Mouse (Mus musculus) liver, adult 2 months (tissue): Measurements from ENCODE around the gene Sh3pxd2a. TPM values are rescaled to one million over a fixed set of nuclear protein-coding genes. Genes with fewer than 3 reads are reported as not detected.

Experiments used
- DNase-seq: peaks from one replicate; pipeline ENCODE4 v3.0.0-alpha.2; 2011; ENCODE audit warnings: low read depth, low spot score; ENCODE audit errors: extremely low read depth
- H3K27ac ChIP-seq: fragments of 200-500 bp; replicated peaks from 2 replicates; pipeline ENCODE4 v1.5.1; 2012; ENCODE audit warnings: low read depth, mild to moderate bottlenecking, control low read depth, inconsistent platforms, low read length; ENCODE audit not compliant: insufficient read depth
- H3K27me3 ChIP-seq: fragments of 200-500 bp; 2 replicates; pipeline ENCODE4 v1.6.1; 2012; ENCODE audit warnings: mild to moderate bottlenecking, moderate library complexity, low read length, inconsistent platforms; ENCODE audit not compliant: control insufficient read depth, insufficient read depth
- H3K36me3 ChIP-seq: fragments of 200-500 bp; 2 replicates; pipeline ENCODE4 v1.6.1; 2012; ENCODE audit warnings: low read length, inconsistent platforms; ENCODE audit not compliant: control insufficient read depth, insufficient read depth
- H3K4me1 ChIP-seq: fragments of 200-500 bp; 2 replicates; pipeline ENCODE4 v1.6.1; 2011; ENCODE audit warnings: low read length; ENCODE audit not compliant: control insufficient read depth, insufficient read depth
- H3K4me3 ChIP-seq: fragments of 200-500 bp; 2 replicates; pipeline ENCODE4 v1.5.1; 2011; ENCODE audit warnings: low read depth, mild to moderate bottlenecking, control low read depth, low read length, moderate library complexity; ENCODE audit not compliant: insufficient read depth
- H3K79me2 ChIP-seq: fragments of 200-500 bp; 2 replicates; pipeline ENCODE4 v1.6.1; 2012; ENCODE audit warnings: inconsistent platforms, mild to moderate bottlenecking, low read length, moderate library complexity; ENCODE audit not compliant: control insufficient read depth, insufficient read depth
- H3K9ac ChIP-seq: fragments of 200-500 bp; 2 replicates; pipeline ENCODE4 v1.6.1; 2012; ENCODE audit warnings: low read depth, mild to moderate bottlenecking, control low read depth, inconsistent platforms, low read length
- CTCF ChIP-seq: fragments of 200-500 bp; IDR thresholded peaks from 2 replicates; pipeline ENCODE4 v1.5.1; 2011; ENCODE audit warnings: low read depth, low read length, control low read depth
- POLR2A ChIP-seq: fragments of 200-500 bp; IDR thresholded peaks from 2 replicates; pipeline ENCODE4 v1.6.1; 2011; ENCODE audit warnings: low read length, control low read depth; ENCODE audit not compliant: insufficient read depth; ENCODE audit errors: extremely low read depth
- WGBS: fragments of 180-500 bp; shearing (Covaris S2); methylation state at CpG from one replicate; pipeline ENCODE4 v1.1.7; 2018; 5-methylcytosine and 5-hydroxymethylcytosine counted together
- polyA plus RNA-seq: library from polyadenylated mRNA; depleted of rRNA; stranded (reverse); fragments of >200 nt; gene quantifications from 2 replicates; pipeline ENCODE4 v1.2.3, GENCODE M21; 2012
- total RNA-seq: library from RNA; depleted of rRNA; stranded (reverse); fragments of >200 nt; gene quantifications from 2 replicates; pipeline ENCODE4 v1.2.3, GENCODE M21; 2014

Sh3pxd2a gene
- total and polyA plus RNA-seq, 2 experiments: 4.2 to 10.0 TPM

DNA sequence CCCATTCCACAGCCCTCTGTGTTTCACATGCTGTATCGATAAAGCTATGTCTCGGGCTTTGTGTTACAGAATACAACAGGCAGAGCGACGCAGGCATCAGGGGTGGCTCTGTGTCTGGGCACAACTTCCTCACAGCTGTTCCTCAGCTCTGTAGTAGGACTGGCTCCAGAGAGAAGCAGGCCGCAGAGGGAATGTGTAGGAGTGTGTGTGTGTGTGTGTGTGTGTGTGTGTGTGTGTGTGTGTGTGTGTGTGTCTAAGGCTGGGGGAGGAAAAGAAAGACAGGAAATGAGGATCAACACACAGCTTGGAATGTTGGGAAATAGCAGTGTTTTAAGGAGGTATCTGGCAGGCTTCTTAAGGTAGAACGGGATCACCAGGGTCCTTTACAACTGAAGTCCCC lies 187.5 kb downstream of the Sh3pxd2a start:
- Histone ChIP-seq H3K4me3 (no peak overlapping the region), H3K27me3 (no peaks in the 10 kb centered on the region), H3K36me3 (peaks cover 9% of the 10 kb centered on the region; the same call in 1 of the 2 replicates), H3K79me2 (no peaks in the 10 kb centered on the region), H3K27ac (peak overlapping the region; percentile 29; the same call in 1 of the 2 replicates), H3K9ac (no peak overlapping the region), H3K4me1 (peaks cover 24% of the 10 kb centered on the region)
- TF ChIP-seq CTCF: no peak
- no peak for TF ChIP-seq POLR2A
- 70% methylated on average over 6 of the region's 6 CpGs for WGBS
- peak; percentile 25 for DNase-seq

DNA sequence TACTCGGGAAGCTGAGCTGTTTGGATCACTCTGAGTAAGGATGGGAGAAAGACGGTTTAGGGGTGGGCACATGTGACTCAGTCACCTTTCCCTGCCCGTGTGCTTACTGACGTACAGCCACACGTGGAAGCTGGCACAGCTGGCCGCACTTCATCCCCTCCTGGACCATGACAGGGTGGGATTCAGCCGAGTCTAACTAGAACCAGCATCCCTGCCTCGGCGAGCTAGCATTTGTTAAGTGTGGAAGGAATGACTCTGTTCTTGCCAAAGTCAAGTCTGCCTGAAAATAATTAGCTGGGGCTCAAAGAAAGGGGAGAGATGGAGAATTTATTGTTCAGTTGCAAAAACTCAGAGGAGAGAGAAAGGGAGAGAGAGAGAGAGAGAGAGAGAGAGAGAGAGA lies 193.7 kb downstream of the Sh3pxd2a start:
- Histone ChIP-seq H3K9ac (no peak overlapping the region), H3K27ac (no peak overlapping the region), H3K36me3 (peaks cover 20% of the 10 kb centered on the region; the same call in 1 of the 2 replicates), H3K27me3 (no peaks in the 10 kb centered on the region), H3K4me3 (no peak overlapping the region), H3K4me1 (peaks cover 2% of the 10 kb centered on the region; the same call in 1 of the 2 replicates), H3K79me2 (no peaks in the 10 kb centered on the region)
- DNase-seq: no peak
- TF ChIP-seq POLR2A (no peak), CTCF (no peak)
- WGBS: 91% methylated on average over 9 of the region's 9 CpGs

DNA sequence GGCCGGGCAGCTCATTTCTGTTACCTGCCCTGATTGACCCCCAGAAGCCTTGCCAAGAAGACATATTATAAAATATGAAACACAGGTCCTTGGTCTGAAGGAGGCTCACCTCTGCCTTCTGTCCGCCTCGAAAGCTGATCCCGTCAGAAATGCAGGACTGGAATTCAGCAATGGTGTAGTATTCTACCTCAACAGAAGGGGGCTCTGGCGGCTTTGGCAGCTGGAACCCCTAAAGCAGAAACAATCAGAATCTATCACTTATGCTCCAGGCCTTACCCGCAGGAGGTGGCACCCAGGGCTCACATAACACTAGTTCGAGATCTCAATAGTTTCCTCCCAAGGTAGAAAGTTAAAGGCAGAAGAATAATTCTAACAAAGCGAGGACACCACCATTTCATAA lies 194.5 kb downstream of the Sh3pxd2a start:
- peaks cover 2% of the 10 kb centered on the region for H3K4me1 ChIP-seq
- H3K9ac ChIP-seq: no peak overlapping the region
- TF ChIP-seq POLR2A (no peak), CTCF (peak; percentile 53)
- WGBS: 79% methylated on average over 8 of the region's 8 CpGs
- H3K4me3 ChIP-seq: no peak overlapping the region
- peaks cover 20% of the 10 kb centered on the region; the same call in 1 of the 2 replicates for H3K36me3 ChIP-seq
- H3K79me2 ChIP-seq: no peaks in the 10 kb centered on the region
- no peaks in the 10 kb centered on the region for H3K27me3 ChIP-seq
- no peak overlapping the region for H3K27ac ChIP-seq
- DNase-seq: no peak

DNA sequence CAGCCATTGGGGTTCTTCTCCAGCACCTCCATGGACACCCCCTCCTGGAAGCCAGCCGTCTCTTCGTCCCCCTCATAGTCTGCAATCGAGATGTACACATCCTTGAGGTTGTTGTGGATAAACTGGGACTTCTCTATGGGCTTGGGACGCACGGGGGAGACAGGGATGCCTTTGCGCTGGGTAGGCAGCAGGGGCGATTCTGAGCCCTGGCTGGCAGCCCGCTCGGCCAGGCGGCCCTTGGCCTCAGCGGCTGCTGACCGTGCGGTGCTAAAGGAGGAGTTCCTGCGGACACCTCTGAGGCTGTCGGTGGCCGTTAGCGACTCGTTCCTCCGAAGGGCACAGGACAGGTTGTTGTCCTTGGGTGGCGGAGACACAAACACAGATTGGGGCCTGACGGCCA lies 197.1 kb downstream of the Sh3pxd2a start:
- 89% methylated on average over 21 of the region's 21 CpGs for WGBS
- peaks cover 12% of the 10 kb centered on the region; the same call in 1 of the 2 replicates for H3K36me3 ChIP-seq
- no peak for DNase-seq
- peaks cover 2% of the 10 kb centered on the region for H3K4me1 ChIP-seq
- no peak overlapping the region for H3K9ac ChIP-seq
- H3K27ac ChIP-seq: no peak overlapping the region
- TF ChIP-seq POLR2A (no peak), CTCF (no peak)
- no peaks in the 10 kb centered on the region for H3K79me2 ChIP-seq
- H3K4me3 ChIP-seq: no peak overlapping the region
- no peaks in the 10 kb centered on the region for H3K27me3 ChIP-seq

DNA sequence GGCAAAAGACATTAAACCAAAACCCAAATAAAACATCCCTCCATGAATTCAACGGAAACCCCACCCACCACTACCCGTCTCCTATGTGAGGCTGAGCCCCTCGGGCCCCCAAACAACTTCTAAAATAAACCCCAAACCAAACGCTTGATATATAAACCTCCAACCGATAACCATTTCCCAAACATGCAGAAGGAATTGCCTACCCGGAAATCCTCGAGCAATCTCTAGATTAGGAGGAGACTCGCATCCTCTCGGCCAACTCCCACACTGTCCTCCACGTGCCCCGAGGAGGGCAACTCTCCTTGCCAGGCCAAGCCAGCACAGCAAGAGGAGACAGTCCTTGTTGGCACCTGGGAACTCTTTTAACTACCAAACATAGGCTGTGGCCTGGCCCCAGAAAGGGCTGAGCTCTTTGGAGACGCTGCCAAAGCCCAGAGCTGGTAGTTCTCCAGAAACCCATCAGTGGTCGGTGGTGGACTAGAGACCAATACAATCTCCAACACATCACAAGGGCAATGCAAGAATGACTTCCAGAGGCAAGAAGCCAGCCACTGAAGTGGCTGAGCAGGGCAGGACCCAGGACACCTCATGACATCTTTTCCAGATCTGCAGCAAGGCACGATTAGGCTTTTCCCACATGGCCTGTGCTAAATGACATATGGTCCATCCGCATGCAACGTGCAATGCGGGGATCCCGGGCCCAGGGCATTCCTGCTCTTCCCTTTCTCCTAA lies 198.0 kb downstream of the Sh3pxd2a start:
- H3K27me3 ChIP-seq: no peaks in the 10 kb centered on the region
- WGBS: 81% methylated on average over 18 of the region's 18 CpGs
- H3K79me2 ChIP-seq: no peaks in the 10 kb centered on the region
- H3K36me3 ChIP-seq: peaks cover 9% of the 10 kb centered on the region; the same call in 1 of the 2 replicates
- H3K9ac ChIP-seq: no peak overlapping the region
- peaks cover 2% of the 10 kb centered on the region for H3K4me1 ChIP-seq
- H3K27ac ChIP-seq: no peak overlapping the region
- no peak overlapping the region for H3K4me3 ChIP-seq
- no peak for TF ChIP-seq CTCF
- no peak for TF ChIP-seq POLR2A
- no peak for DNase-seq
